Mouse (Mus musculus) small intestine, adult 2 months (tissue): ENCODE measurements around the gene Slc36a2. TPM values are rescaled to one million over a fixed set of nuclear protein-coding genes. Genes with fewer than 3 reads are reported as not detected.

Experiments
- H3K27ac ChIP-seq: fragments of 200-500 bp; 2 replicates; pipeline ENCODE4 v1.5.1; 2012; ENCODE audit warnings: low read depth, low read length, control low read depth, inconsistent platforms; ENCODE audit not compliant: insufficient read depth
- H3K27me3 ChIP-seq: fragments of 200-500 bp; 2 replicates; pipeline ENCODE4 v1.6.1; 2012; ENCODE audit warnings: mild to moderate bottlenecking, moderate library complexity, low read length, inconsistent platforms; ENCODE audit not compliant: control insufficient read depth, insufficient read depth
- H3K36me3 ChIP-seq: fragments of 200-500 bp; 2 replicates; pipeline ENCODE4 v1.6.1; 2012; ENCODE audit warnings: mild to moderate bottlenecking, low read length, control low read depth, inconsistent platforms; ENCODE audit not compliant: control insufficient read depth, insufficient read depth
- H3K4me1 ChIP-seq: fragments of 200-500 bp; 2 replicates; pipeline ENCODE4 v1.6.1; 2012; ENCODE audit warnings: low read length, inconsistent platforms, mixed read lengths; ENCODE audit not compliant: control insufficient read depth, insufficient read depth, insufficient read length
- H3K4me3 ChIP-seq: fragments of 200-500 bp; 2 replicates; pipeline ENCODE4 v1.5.1; 2012; ENCODE audit warnings: low read depth, mild to moderate bottlenecking, control low read depth, inconsistent platforms, low read length, moderate library complexity
- CTCF ChIP-seq: fragments of 200-500 bp; IDR thresholded peaks from 2 replicates; pipeline ENCODE4 v1.5.1; 2012; ENCODE audit warnings: low read depth, mild to moderate bottlenecking, control low read depth, inconsistent platforms, low read length, moderate library complexity, mixed read lengths; ENCODE audit not compliant: insufficient replicate concordance, insufficient read length; ENCODE audit errors: extremely low read depth
- POLR2A ChIP-seq: fragments of 200-500 bp; IDR thresholded peaks from 2 replicates; pipeline ENCODE4 v1.6.1; 2012; ENCODE audit warnings: low read depth, mild to moderate bottlenecking, control low read depth, inconsistent platforms, low read length, moderate library complexity
- WGBS: fragments of 180-500 bp; shearing (Covaris S2); methylation state at CpG from one replicate; pipeline ENCODE4 v1.1.7; 2018; 5-methylcytosine and 5-hydroxymethylcytosine counted together
- polyA plus RNA-seq: library from polyadenylated mRNA; depleted of rRNA; stranded (reverse); fragments of >200 nt; gene quantifications from 2 replicates; pipeline ENCODE4 v1.2.3, GENCODE M21; 2012

The Slc36a2 gene
- polyA plus RNA-seq, 1 experiment: 0.90 TPM

DNA sequence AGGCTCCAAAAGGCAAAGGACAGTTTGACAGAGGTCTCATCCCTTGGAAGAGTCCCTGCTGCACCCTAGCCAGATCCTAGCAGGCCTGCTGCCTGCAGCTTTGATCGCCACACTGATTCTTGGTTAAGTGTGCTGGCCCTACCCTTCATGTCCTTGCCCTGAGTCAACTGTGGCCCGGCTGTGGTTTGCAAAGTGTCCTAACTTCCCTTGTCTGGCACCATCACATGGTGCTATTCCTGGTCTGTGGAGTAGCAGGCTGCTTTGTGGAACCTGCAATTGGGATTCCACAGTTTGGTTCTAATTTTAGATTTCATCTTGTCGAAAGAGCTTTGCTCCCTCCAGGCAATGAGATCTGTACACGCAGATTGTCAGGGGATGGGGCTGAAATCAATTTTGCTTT, 2.4 kb upstream of the Slc36a2 start:
- H3K36me3 ChIP-seq: no peaks in the 10 kb centered on the region
- 64% methylated on average over 4 of the region's 4 CpGs for WGBS
- TF ChIP-seq CTCF: no peak
- TF ChIP-seq POLR2A: no peak

DNA sequence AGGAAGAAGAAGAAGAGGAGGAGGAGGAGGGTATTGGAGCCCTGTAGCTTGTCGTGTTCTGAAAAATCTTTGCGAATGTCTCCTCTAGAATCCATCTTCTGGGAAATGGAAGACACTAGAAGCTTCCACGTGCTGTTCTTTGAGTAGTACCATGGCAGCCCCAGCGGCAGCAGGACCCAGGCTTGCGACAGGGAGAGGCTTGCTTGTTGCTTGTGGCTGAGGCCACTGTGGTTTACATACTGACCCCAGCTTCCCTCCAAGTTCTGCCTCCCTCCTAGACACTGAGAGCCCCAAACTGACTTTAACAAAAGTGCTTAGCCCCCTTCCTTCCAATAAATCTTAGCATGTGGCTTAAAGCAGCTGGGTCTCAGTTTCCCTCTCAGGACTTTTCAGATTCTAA, 631 bp downstream of the Slc36a2 start:
- Histone ChIP-seq H3K27ac (no peak overlapping the region), H3K27me3 (no peaks in the 10 kb centered on the region), H3K36me3 (no peaks in the 10 kb centered on the region), H3K4me1 (no peaks in the 10 kb centered on the region; the same call in 1 of the 2 replicates), H3K4me3 (no peak overlapping the region)
- TF ChIP-seq POLR2A (no peak), CTCF (no peak)
- WGBS: 68% methylated on average over 5 of the region's 5 CpGs

More for the DNA sequence above, 2.4 kb upstream of the Slc36a2 start:
- Histone ChIP-seq H3K4me3 (no peak overlapping the region), H3K27me3 (no peaks in the 10 kb centered on the region), H3K27ac (no peak overlapping the region), H3K4me1 (no peaks in the 10 kb centered on the region; the same call in 1 of the 2 replicates)

DNA sequence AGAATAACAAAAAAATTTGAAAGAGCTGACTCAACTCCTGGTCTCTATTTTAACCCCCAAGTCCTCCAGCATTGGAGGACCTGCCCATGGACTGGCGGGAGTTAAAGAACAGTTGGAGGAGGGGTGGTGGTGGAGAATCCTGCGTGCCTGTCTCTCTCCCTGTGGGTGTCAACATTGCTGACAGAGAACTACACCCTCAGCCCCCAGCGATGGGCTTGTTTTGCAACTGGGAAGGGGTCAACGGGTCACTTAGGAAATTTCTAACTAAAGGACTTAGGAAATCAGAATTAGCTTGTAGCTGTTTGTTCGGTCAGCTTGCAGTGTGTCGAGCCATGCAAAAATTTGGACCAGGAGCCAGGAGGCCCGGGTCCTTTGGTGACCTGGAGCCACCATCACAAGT, 1.8 kb downstream of the Slc36a2 start:
- Histone ChIP-seq H3K27ac (no peak overlapping the region), H3K27me3 (no peaks in the 10 kb centered on the region), H3K4me3 (no peak overlapping the region), H3K36me3 (no peaks in the 10 kb centered on the region), H3K4me1 (no peaks in the 10 kb centered on the region; the same call in 1 of the 2 replicates)
- WGBS: 50% methylated on average over 7 of the region's 7 CpGs
- TF ChIP-seq CTCF: no peak
- no peak for TF ChIP-seq POLR2A

DNA sequence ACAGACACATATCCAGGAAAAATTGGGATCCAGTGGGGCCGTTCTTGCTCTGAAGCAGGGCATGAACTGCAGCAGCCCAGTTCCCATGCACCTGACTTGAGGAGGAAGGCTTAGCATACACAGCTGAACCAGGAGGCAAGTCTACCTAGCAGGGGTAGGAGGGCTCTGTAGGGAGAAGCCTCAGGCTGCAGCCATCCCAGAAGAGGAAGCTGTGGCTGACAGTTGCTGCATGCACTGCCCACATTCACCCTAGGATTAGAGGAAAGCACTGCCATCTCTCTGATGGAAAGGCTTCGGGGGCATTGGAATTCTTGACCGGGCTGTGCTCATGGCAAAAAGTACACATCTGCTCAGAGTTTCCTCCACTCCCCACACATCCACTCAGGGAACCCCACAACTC, 5.0 kb downstream of the Slc36a2 start:
- Histone ChIP-seq H3K4me3 (no peak overlapping the region), H3K36me3 (no peaks in the 10 kb centered on the region), H3K4me1 (no peaks in the 10 kb centered on the region; the same call in 1 of the 2 replicates), H3K27me3 (no peaks in the 10 kb centered on the region), H3K27ac (no peak overlapping the region)
- TF ChIP-seq POLR2A (no peak), CTCF (no peak)
- 80% methylated on average over 3 of the region's 3 CpGs for WGBS

DNA sequence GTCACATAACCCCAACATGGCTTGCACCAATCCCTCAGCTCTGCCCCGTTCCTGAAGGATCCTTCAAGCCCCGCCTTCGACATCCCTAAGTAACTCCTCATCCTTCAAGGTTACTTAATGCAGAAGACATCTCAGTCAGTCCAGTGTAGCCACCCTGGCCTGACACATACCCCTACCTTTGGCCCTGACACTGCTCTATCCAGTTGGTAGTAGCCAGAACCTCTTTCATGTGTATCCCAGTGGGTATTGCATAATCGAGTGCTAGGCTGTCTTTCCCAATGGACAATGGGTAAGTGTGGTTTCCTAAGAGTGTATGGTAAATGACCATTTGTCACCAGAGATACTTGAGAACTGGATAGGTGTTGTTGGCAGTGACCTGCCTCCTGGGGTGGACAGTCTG, 6.0 kb downstream of the Slc36a2 start:
- 73% methylated on average over 4 of the region's 4 CpGs for WGBS

DNA sequence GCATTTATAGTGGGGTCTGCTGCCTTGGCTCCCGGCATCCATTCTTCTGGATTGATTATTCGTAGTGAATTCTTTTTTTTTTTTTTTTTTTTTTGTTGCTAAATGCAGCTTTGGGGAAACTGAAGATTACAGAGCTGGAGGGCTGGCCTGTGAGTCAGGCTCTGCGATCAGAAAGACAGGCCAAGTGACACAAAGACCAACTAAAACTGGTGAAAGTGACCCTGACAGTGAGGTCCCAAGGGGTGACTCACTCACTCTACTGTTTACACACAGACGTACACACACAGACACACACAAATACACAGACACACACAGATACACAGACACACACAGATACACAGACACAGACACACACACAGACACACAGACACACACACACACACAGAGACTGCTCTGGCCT, 14.4 kb downstream of the Slc36a2 start:
- H3K4me3 ChIP-seq: no peak overlapping the region
- H3K36me3 ChIP-seq: no peaks in the 10 kb centered on the region
- TF ChIP-seq POLR2A (no peak), CTCF (no peak)
- no peak overlapping the region for H3K27ac ChIP-seq
- H3K27me3 ChIP-seq: peaks cover 4% of the 10 kb centered on the region; the same call in 1 of the 2 replicates
- WGBS: 67% methylated on average over 4 of the region's 4 CpGs
- H3K4me1 ChIP-seq: no peaks in the 10 kb centered on the region

More for the DNA sequence above, 6.0 kb downstream of the Slc36a2 start:
- Histone ChIP-seq H3K4me3 (no peak overlapping the region), H3K27ac (no peak overlapping the region), H3K36me3 (no peaks in the 10 kb centered on the region), H3K4me1 (no peaks in the 10 kb centered on the region), H3K27me3 (no peaks in the 10 kb centered on the region)
- TF ChIP-seq POLR2A (no peak), CTCF (no peak)

DNA sequence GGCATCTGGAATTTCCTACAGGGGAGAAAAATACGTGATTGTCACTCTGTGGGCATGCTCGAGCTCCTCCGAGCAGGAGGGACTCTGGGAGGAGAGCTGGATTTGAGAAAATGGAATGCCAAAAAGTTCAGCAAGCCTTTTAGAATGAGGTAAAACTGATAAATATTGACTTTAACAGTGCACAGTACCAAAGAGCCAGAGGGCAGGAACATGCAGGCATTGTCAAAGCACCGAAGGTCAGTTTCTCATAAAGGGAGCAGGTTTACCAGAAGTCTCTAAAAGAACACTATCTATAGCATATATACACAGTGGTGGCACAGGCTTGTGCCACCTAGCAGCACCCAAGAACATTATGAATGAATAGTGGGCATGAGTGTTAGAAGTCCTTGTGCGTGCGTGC, 16.0 kb downstream of the Slc36a2 start:
- TF ChIP-seq CTCF (no peak), POLR2A (no peak)
- Histone ChIP-seq H3K36me3 (no peaks in the 10 kb centered on the region), H3K27ac (no peak overlapping the region), H3K4me1 (no peaks in the 10 kb centered on the region), H3K4me3 (no peak overlapping the region), H3K27me3 (peaks cover 4% of the 10 kb centered on the region; the same call in 1 of the 2 replicates)
- 87% methylated on average over 6 of the region's 6 CpGs for WGBS
